Mouse (Mus musculus): ENCODE data around the gene Prss48.

DNA sequence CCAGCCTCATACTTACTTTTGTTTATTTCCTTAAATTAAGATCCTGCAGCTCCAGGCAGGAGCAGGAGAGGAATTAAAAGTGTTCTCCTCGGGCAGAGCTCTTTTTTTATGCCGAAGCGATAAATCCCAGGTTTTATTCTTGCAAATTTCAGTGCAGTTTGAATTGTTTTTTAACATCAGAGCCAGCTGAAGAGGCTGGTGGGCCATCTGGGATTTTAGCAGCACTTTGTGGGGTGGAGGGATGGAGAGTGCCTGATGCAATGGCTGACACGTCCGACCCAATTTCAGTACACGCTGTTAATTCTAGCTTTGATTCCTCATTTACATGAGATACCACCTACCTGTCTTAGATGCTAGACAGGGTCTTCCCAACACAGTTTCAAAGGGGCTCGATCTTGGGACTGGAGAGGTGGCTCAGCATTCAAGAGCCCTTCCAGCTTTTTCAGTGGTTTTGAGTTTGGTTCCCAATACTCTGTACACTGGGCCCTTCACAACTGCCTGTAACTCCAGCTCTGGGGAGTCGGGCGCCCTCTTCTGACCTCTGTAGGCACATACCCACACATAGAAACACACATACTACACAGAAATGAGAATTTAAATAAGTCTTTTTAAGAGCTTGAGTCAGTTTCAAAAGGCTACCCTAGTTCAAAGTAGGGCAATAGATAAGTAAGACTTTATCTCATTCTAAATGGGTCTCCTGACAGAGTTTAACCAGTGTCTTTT, 45.6 kb upstream of the Prss48 start:
- no peak for TF ChIP-seq CTCF (IDR thresholded peaks at IDR 0.05; ENCODE audit: insufficient read depth, low read depth, low read length)
- no peak for TF ChIP-seq POLR2A (IDR thresholded peaks at IDR 0.05; ENCODE audit: insufficient read depth, low read depth, low read length)

Data from olfactory bulb, adult 2 months (tissue).